Mouse (Mus musculus) ovary, postnatal 36 days (tissue): ENCODE data around the gene Nxph3.

Experiments
- DNase-seq: peaks from one replicate; pipeline ENCODE4 v3.0.0; 2022; ENCODE audit warnings: low spot score, mixed read lengths

Nxph3 gene

DNA sequence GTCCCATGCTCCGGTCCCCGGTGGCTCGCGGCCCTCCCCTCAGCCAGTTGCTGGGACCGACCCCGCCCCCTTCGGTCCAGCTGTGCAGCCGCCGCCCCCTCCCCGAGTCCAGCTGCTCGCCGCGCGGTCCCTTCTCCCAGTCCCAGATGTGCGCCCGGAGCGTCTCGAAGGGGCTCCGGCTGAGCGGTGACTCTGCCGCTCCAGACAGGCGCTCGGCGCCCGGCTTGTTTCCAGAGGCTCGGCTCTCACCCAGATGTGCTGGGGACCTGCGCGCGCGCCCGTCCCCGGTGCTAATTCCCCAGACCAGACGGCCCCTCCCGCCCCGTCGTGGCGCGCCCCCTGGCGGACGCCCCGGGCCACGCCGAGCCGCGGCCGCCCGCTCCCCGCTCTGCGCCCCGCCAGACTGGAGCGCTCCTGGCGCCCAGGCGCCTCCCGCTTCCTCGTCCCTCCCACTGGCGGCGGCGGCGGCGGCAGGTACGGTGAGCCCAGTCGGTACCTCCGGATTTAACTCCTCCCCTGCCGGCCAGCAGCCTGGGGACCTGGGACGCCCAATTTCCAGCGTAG, at the start of gene Nxph3:
Nxph3 (minus strand) TSS at position 273 of the 564 bp plus-strand sequence.
- peak; percentile 78 for DNase-seq

GRCm38 (mm10) chr11:95563849-95564248, 49.5 kb upstream of the Nxph3 start:
- DNase-seq: no peak

DNA sequence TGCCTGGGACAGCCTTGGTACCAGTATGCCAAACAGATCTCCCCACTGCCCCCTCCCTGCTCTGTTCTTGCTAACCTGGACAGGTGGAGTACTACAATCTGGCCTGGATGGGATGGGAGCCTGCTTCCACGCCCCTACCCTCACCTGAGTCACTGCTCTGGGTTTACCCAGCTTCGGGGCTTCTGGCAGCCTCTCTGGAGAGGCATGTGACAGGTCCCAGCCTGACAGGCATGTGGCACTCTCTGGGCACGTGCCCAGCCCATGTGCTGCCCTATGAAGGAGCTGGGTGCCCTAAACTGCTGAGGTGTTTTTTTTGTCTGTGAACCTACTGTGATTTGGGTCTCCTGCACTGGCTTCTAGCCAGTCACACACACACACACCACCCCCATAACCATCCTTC, 46.4 kb upstream of the Nxph3 start:
- DNase-seq: no peak

- DNase-seq: no peak
These were observed 45.4 kb upstream of the Nxph3 start for GRCm38 (mm10) chr11:95559761-95560160.

DNA sequence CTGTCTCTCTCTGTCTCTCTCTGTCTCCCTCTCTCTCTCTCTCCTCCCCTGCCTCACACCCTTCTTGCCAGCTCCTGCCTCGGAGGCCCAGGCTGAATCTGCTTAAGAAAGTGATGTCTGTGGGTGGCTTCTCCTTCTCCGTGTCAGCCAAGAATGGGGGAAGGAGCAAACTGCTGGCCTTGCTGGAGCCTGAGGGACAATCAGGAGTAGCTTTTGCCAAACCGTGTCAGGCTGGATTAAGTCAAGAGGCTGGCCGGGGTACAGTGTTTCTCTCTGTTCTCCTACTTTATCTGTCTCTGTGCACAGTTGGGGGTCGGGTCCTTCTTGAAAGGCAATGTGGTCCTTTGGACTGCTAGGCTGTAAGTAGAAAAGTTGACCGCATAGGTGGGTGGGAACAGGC, 43.3 kb upstream of the Nxph3 start:
- no peak for DNase-seq

GRCm38 (mm10) chr11:95557032-95557431, 42.7 kb upstream of the Nxph3 start:
- DNase-seq: no peak

DNA sequence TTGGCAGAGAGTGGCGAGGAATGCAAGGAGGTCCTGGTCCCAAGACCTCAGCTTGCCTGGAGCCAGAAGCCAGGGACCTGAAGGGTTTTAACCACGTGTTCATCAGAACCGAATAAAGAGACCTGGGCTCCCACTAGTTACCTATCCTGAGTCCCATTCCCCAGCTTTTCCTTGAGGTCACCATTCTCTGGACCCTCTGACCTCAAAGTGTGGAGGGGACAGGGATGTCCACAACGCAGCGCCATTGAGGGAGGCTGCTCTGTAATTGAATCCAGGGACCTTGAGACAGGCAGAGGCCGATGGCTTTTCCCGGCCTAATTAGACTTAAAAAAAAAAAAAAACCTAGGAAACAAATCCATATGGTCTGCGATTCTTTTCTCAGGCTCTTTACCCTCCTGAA, 40.9 kb upstream of the Nxph3 start:
- no peak for DNase-seq

- DNase-seq: no peak
These were observed 36.1 kb upstream of the Nxph3 start for GRCm38 (mm10) chr11:95550301-95551021.

GRCm38 (mm10) chr11:95546021-95546782, 31.8 kb upstream of the Nxph3 start:
- DNase-seq: no peak

GRCm38 (mm10) chr11:95544546-95545327, 30.4 kb upstream of the Nxph3 start:
- DNase-seq: no peak

DNA sequence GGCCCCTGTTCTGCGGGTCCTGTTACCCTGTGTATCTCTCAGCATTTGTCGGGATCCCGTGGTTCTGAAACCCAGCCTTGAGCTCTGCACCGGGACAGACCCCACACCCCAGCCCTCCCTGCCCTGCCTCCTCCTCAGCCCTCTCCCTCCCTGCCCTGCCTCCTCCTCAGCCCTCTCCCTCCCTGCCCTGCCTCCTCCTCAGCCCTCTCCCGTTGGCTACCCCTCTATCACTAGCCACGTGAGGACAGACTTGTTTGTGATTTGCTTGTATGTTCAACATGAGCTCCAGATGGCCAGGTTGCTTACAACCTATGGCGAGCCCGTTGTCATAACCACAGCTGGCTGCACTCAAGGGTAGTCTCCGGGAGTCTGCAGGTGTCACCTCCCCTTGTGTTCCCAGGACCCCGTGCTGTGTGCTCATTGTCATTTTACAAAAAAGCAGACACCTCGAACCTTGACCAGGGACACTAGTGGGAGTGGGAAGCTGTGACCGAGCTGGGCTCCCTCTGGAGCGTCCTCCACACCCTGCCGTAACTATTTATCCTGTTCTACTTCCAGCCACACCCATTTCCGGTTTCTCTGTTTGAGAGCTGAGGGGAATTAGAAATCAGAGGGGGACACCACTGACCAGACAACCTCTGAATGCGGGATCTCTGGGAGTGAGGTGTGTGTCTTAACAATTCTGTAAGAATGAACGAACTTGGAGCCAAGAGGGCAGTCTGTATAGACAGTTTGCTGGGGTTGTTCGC, 26.4 kb upstream of the Nxph3 start:
- DNase-seq: no peak

GRCm38 (mm10) chr11:95538378-95539104, 24.2 kb upstream of the Nxph3 start:
- no peak for DNase-seq

DNA sequence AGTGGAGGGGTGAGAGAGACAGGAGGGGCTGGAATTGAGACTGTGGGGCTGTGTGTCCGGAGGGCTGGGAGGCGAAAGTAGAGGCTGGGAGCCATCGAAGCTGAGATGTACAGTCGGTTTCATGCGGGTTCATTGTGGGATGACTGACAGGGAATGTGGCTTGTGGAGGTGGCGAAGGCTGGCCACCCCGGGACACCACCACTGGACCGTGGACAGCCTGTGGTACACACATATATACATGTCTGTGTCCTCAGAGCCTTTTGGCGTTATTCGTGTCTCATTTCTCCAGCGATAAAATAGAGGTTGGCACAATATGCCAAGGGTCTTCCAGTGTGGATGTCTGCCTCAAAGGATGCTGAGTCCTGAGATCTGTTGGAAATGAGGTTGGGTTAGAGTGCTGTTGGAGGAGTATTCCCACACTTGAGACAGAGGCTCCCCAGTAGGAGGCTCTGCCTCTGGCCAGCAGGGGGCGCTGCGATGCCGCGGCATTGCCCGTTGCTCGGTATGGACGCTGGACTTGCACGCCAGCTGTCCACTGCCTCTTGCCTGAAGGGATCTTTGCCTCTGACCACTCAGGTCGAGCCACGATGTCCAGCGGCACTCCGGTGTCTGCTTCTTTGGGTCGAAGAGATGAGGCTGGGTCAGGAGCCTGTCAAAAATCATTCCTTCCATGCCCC, 19.3 kb upstream of the Nxph3 start:
- peak; percentile 91 for DNase-seq

DNA sequence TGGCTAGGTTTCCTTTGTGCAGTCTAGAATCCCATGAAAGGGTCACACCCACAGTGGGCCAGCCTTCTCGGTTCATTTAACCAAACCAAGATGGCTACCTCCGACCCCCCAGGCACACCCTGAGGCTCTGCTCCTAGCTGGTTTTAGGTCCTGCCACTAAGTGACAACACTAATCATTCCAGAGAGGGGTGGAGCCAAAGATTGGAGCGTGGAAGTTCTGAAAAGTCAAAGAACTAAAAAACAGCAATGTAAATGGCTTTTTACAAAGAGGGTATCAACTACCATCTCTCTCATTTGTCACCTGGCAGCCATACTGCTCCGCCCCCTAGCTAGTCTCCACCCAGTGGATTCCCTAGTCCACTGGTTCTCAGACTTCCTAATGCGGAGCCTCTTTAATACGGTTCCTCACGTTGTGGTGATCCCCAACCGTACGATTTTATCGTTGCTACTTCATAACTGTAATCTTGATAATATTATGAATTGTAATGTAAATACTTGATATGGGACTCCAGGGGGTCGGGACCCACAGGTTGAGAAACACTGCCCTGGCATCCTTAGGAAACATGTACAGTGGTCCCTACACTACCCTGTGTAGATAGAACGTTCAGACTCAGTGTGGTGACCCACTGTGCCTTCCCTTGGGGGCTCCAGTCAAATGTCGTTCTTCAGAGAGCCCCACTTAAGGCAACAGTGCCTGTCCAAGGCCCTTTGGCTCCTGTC, 18.1 kb upstream of the Nxph3 start:
- no peak for DNase-seq

DNA sequence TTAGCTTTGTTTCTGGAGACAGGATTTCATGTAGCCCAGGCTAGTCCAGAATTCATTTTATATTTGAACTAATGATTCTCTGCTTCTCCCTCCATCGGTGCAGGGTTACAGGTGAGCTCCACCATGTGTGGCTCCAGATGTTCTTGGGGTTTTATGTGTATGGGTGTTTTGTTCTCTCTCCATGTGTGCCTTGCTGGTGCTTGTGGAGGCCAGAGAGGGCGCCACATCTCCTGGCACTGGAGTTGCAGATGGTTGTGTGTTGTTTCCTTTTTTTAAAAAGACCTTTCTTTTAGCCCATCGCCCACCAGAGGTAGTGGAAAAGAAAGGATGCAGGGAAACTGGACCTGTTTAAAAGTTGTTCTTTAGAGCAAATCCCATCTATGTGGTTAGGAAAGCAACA, 13.9 kb upstream of the Nxph3 start:
- no peak for DNase-seq

DNA sequence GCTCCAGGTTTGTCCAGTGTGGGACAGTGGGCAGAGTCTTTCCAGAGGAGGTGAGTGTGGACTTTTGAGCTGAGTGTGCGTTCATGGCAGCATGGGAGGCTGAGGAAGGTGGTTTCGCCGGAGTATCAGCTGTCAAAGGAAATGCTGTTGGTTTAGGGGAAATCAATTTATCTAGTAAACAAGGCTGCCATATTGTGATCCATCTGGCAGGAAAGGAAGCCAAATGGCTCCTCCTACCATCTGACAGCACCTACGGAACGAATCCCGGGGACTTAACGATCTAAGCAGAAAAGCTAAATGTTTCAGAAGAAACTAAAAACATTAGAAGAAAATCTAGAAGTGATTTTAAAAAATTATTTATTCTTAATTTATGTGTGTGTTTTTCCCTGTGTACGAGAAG, 12.9 kb upstream of the Nxph3 start:
- DNase-seq: no peak

- peak; percentile 73 for DNase-seq
These were observed 7.2 kb upstream of the Nxph3 start for GRCm38 (mm10) chr11:95521563-95521962.

GRCm38 (mm10) chr11:95520456-95521072, 6.2 kb upstream of the Nxph3 start:
- peak; percentile 86 for DNase-seq

- no peak for DNase-seq
These were observed 5.6 kb upstream of the Nxph3 start for GRCm38 (mm10) chr11:95519996-95520395.
